Mouse (Mus musculus) lung, embryonic 15.5 days (tissue): Measurements from ENCODE around the gene Rp9. TPM values are rescaled to one million over a fixed set of nuclear protein-coding genes. Genes with fewer than 3 reads are reported as not detected.

Experiments
- polyA plus RNA-seq: library from polyadenylated mRNA; unstranded; fragments of >200 nt; fragmentation: Nextera tagmentation; extraction: Ambion mirVana; gene quantifications from 2 replicates; pipeline ENCODE4 v1.2.1, GENCODE M21; 2015

Rp9 gene
- polyA plus RNA-seq, 1 experiment from 2014 or later, result 68.8 TPM

Other genes with a start within 250 kb of the Rp9 start
- gene Zfp809, start 244.0 kb downstream of the Rp9 start, polyA plus RNA-seq, result 20.1 and 24.7 TPM in 2 replicates
- gene Zfp599, start 209.8 kb downstream of the Rp9 start, polyA plus RNA-seq, result 5.3 and 5.5 TPM in 2 replicates
- gene Zfp810, start 162.1 kb downstream of the Rp9 start, polyA plus RNA-seq, result 22.0 and 22.3 TPM in 2 replicates
- gene Anln, start 80.6 kb downstream of the Rp9 start, polyA plus RNA-seq, result 56.4 and 57.4 TPM in 2 replicates
- gene 9530077C05Rik, start 58.2 kb downstream of the Rp9 start, polyA plus RNA-seq, result 5.0 and 5.9 TPM in 2 replicates
- gene Gm17545, start 15.5 kb downstream of the Rp9 start, polyA plus RNA-seq, result not detected in 2 replicates
- 13.5 and 14.7 TPM in 2 replicates for gene Bbs9, start 6.0 kb upstream of the Rp9 start, polyA plus RNA-seq